Mouse (Mus musculus) gastrocnemius, postnatal 14 days (tissue): ENCODE measurements around the gene Gnmt. TPM values are rescaled to one million over a fixed set of nuclear protein-coding genes. Genes with fewer than 3 reads are reported as not detected.

ENCODE experiments used
- DNase-seq: peaks from one replicate; pipeline ENCODE4 v3.0.0; 2021; ENCODE audit warnings: mixed read lengths
- intact Hi-C: fragments of 180-260 bp; cut with DNase I; formaldehyde crosslinking; loops from one replicate; pipeline ENCODE4 v1.15.1; 2025; ENCODE audit warnings: low total_unique reads
- total RNA-seq, 2 experiments: library from RNA; stranded (reverse); gene quantifications; 2 replicates each; pipeline ENCODE4 v1.2.3; 2021

The Gnmt gene
- total RNA-seq, 2 experiments from 2014 or later: 0.41 to 0.75 TPM

GRCm38 (mm10) chr17:46678911-46679310 is 50.1 kb downstream of the Gnmt start:
- peak; percentile 42 for DNase-seq
- intact Hi-C loops: no loop called here

- DNase-seq: peak; percentile 71
- intact Hi-C loops: no loop called here
These were observed 50.6 kb downstream of the Gnmt start, which contains the start of gene Mea1 for GRCm38 (mm10) chr17:46678416-46678815. Gene Mea1 (plus strand): TSS chr17:46678793.

Other genes starting within 250 kb of the Gnmt start
- gene Ttbk1, start 241.5 kb downstream of the Gnmt start, total RNA-seq: 1 to 10 TPM; 3.3 to 4.6 TPM
- gene Dnph1, start 232.5 kb downstream of the Gnmt start, total RNA-seq: 1 to 10 TPM; 4.8 to 6.3 TPM
- 10 to 100 TPM in 1 of 2 experiments, 1 to 10 TPM in 1; 9.5 to 11.9 TPM for gene Cul9, start 182.8 kb downstream of the Gnmt start, total RNA-seq
- 10 to 100 TPM; 48.7 to 66.2 TPM for gene Srf, start 173.0 kb downstream of the Gnmt start, total RNA-seq
- gene Ptk7, start 99.7 kb downstream of the Gnmt start, total RNA-seq: 1 to 10 TPM; 5.8 to 7.2 TPM
- 10 to 100 TPM; 13.7 to 14.9 TPM for gene Klc4, start 83.1 kb downstream of the Gnmt start, total RNA-seq
- 100 to 1,000 TPM; 102 to 107 TPM for gene Mrpl2, start 82.9 kb downstream of the Gnmt start, total RNA-seq
- 10 to 100 TPM; 20.1 to 25.5 TPM for gene Cul7, start 78.8 kb downstream of the Gnmt start, total RNA-seq
- 10 to 100 TPM in 1 of 2 experiments, 1 to 10 TPM in 1; 9.5 to 11.8 TPM for gene Rrp36, start 54.8 kb downstream of the Gnmt start, total RNA-seq
- gene Mea1, start 50.4 kb downstream of the Gnmt start, total RNA-seq: 10 to 100 TPM; 46.2 to 57.6 TPM
- gene Klhdc3, start 48.3 kb downstream of the Gnmt start, total RNA-seq: 100 to 1,000 TPM; 150 to 154 TPM
- 10 to 100 TPM; 26.9 to 29.1 TPM for gene Ppp2r5d, start 24.1 kb downstream of the Gnmt start, total RNA-seq
- gene Pex6, start 17.7 kb downstream of the Gnmt start, total RNA-seq: 10 to 100 TPM; 10.1 to 11.2 TPM
- gene Cnpy3, start 23.0 kb upstream of the Gnmt start, total RNA-seq: 10 to 100 TPM; 11.3 to 16.5 TPM
- not detected for gene Ptcra, start 34.5 kb upstream of the Gnmt start, total RNA-seq
- gene 2310039H08Rik, start 43.5 kb upstream of the Gnmt start, total RNA-seq: 10 to 100 TPM; 37.8 to 40.2 TPM
- 10 to 100 TPM; 54.3 to 57.3 TPM for gene Rpl7l1, start 53.5 kb upstream of the Gnmt start, total RNA-seq
- gene Bicral, start 129.3 kb upstream of the Gnmt start, total RNA-seq: 10 to 100 TPM in 1 of 2 experiments, 1 to 10 TPM in 1; 9.4 to 10.5 TPM
- gene Tbcc, start 161.5 kb upstream of the Gnmt start, total RNA-seq: 10 to 100 TPM; 12.9 to 14.5 TPM
- not detected for gene Prph2, start 181.3 kb upstream of the Gnmt start, total RNA-seq